Mouse (Mus musculus) heart, postnatal 14 days (tissue): ENCODE results near the gene Rhox10. TPM values are rescaled to one million over a fixed set of nuclear protein-coding genes. Genes with fewer than 3 reads are reported as not detected.
"Not testable (repeated sequence)": the region's sequence is repeated elsewhere in the genome, so short reads cannot be mapped to it uniquely, and the experiment has no call there.

Source experiments
- DNase-seq, 2 experiments: peaks; one replicate each; pipeline ENCODE4 v3.0.0; 2021 to 2022
- intact Hi-C: fragments of 180-260 bp; cut with DNase I; formaldehyde crosslinking; loops from one replicate; pipeline ENCODE4 v1.15.1; 2025
- long read RNA-seq, 2 experiments: library from polyadenylated mRNA; stranded (forward); transcript quantifications; one replicate each; pipeline ENCODE4 v2.0.0; 2021
- total RNA-seq, 2 experiments: library from RNA; stranded (reverse); gene quantifications; 2 replicates each; pipeline ENCODE4 v1.2.3; 2021

The Rhox10 gene
- total RNA-seq: not detected
- long read RNA-seq, experiment 1: 0 reads
- long read RNA-seq, experiment 2: 0 reads

- intact Hi-C loops: no loop called here
- DNase-seq: no peak
These were observed at the start of gene Rhox10 for GRCm38 (mm10) chrX:38066175-38066574. Gene Rhox10 (plus strand): TSS chrX:38066475.

- peak; percentile 1 to 3 for DNase-seq
- intact Hi-C loops: not testable (repeated sequence)
These were observed 47.7 kb upstream of the Rhox10 start, which contains the start of gene Btg1-ps1 for GRCm38 (mm10) chrX:38018597-38018996. Gene Btg1-ps1 (minus strand): TSS chrX:38018815.

- intact Hi-C loops: no loop called here
- no peak for DNase-seq
These were observed 32.4 kb upstream of the Rhox10 start for GRCm38 (mm10) chrX:38033841-38034240.

- no peak for DNase-seq
- intact Hi-C loops: no loop called here
These were observed 26.6 kb upstream of the Rhox10 start for GRCm38 (mm10) chrX:38039666-38040065.

GRCm38 (mm10) chrX:38043014-38043413 lies 23.3 kb upstream of the Rhox10 start, which contains the start of gene Btg1-ps2:
Gene Btg1-ps2 (minus strand): TSS chrX:38043114.
- intact Hi-C loops, DNase-seq: not testable (repeated sequence)

GRCm38 (mm10) chrX:38061544-38061943 lies 4.7 kb upstream of the Rhox10 start:
- peak; percentile 6 to 14 for DNase-seq
- intact Hi-C loops: loop anchor here (5.0 kb wide), 1 partner anchor 116 kb away; no protein-coding TSS in a partner anchor

- DNase-seq: peak; percentile 33 to 50
- intact Hi-C loops: loop anchor here (5.0 kb wide), 1 partner anchor 93 kb away; no protein-coding TSS in a partner anchor
These were observed 18.0 kb downstream of the Rhox10 start for GRCm38 (mm10) chrX:38084226-38084625.

- DNase-seq: no peak
- intact Hi-C loops: no loop called here
These were observed 18.8 kb downstream of the Rhox10 start, which contains the start of gene Rhox11 for GRCm38 (mm10) chrX:38085041-38085440. Gene Rhox11 (minus strand): TSS chrX:38085141.

GRCm38 (mm10) chrX:38110807-38111206 lies 44.5 kb downstream of the Rhox10 start, which contains the start of gene Rhox12:
Gene Rhox12 (minus strand): TSS chrX:38110907.
- intact Hi-C loops: no loop called here
- no peak for DNase-seq

GRCm38 (mm10) chrX:38120982-38121381 lies 54.7 kb downstream of the Rhox10 start, which contains the start of gene Rhox13:
Gene Rhox13 (plus strand): TSS chrX:38121219.
- intact Hi-C loops: no loop called here
- DNase-seq: no peak

Other genes starting within 250 kb of the Rhox10 start
- gene Rhox6, start 239.6 kb upstream of the Rhox10 start, total RNA-seq: not detected
- not detected for gene Rhox7a, start 234.8 kb upstream of the Rhox10 start, total RNA-seq
- gene Rhox8, start 187.5 kb upstream of the Rhox10 start, total RNA-seq: not detected
- not detected for gene Rhox7b, start 169.2 kb upstream of the Rhox10 start, total RNA-seq
- gene Rhox9, start 164.7 kb upstream of the Rhox10 start, total RNA-seq: not detected
- gene Btg1-ps1, start 47.7 kb upstream of the Rhox10 start, total RNA-seq: not detected
- gene Btg1-ps2, start 23.4 kb upstream of the Rhox10 start, total RNA-seq: not detected
- gene Rhox11, start 18.7 kb downstream of the Rhox10 start, total RNA-seq: not detected
- not detected for gene Rhox12, start 44.4 kb downstream of the Rhox10 start, total RNA-seq
- gene Rhox13, start 54.7 kb downstream of the Rhox10 start, total RNA-seq: not detected
- 10 to 100 TPM; 11.6 to 11.7 TPM for gene Zbtb33, start 123.3 kb downstream of the Rhox10 start, total RNA-seq
- gene Tmem255a, start 186.0 kb downstream of the Rhox10 start, total RNA-seq: 1 to 10 TPM; 6.6 to 9.2 TPM
- gene Atp1b4, start 249.7 kb downstream of the Rhox10 start, total RNA-seq: not detected